Mouse (Mus musculus) yolk sac, embryonic 10.5 days (tissue): ENCODE measurements around the gene Adgra3.

Experiments
- DNase-seq: peaks from one replicate; pipeline ENCODE4 v3.0.0-alpha.2; 2017; ENCODE audit warnings: low spot score

The Adgra3 gene

DNA sequence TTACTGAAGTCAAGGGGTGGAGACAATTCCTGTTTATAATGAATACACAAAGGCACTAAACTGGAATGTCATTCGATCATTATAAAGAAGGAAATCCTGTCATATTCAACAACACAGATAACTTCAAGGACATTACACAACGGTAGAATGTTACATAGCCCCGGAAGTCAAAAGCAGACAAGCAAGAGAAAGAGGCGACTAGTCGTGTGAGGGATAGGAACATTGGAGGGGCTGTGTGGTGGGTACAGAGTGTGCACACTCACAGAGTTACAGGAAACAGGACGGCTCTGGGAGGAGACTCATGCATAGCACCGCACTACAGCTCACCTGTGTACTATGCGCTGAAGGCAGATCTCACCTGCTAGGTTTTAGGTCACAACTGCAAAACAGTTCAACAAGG lies 89.1 kb downstream of the Adgra3 start:
- no peak for DNase-seq

DNA sequence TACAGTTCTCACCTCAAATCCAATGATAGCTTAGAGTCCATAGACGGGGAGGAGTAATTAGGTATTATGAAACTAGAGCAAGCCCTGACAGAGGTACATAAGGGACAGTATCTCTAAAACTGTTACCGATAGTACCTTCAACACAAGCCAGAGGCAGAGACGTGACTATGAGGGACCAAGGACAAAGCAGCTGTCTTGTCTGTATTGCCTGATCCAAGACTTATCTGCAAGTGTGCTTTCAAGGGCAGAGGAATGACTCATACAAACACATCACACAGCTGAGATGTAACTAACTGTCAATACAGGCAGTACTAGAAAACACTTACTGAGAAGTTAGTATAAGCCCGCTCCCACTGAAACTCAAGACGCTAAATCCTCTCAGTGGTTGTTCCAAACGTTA lies 91.1 kb downstream of the Adgra3 start:
- no peak for DNase-seq

DNA sequence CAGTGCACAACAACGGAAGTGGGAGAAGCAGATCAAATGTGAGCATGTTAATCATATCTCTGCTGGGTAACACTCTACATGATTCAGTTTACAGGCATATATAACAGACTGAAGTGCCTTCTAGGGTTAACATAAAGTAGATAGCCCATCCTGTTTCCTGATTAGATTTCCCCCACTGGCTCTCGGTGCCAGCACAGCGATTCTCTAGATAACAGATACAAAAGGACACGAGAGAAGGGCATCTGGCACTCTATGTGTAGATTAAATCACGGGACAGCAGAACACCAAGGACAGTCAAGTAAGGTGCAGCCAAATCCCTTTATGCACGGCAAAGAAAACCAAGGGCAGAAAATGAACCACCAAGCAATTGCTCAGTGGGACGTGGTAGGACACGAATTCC lies 93.0 kb downstream of the Adgra3 start:
- no peak for DNase-seq

DNA sequence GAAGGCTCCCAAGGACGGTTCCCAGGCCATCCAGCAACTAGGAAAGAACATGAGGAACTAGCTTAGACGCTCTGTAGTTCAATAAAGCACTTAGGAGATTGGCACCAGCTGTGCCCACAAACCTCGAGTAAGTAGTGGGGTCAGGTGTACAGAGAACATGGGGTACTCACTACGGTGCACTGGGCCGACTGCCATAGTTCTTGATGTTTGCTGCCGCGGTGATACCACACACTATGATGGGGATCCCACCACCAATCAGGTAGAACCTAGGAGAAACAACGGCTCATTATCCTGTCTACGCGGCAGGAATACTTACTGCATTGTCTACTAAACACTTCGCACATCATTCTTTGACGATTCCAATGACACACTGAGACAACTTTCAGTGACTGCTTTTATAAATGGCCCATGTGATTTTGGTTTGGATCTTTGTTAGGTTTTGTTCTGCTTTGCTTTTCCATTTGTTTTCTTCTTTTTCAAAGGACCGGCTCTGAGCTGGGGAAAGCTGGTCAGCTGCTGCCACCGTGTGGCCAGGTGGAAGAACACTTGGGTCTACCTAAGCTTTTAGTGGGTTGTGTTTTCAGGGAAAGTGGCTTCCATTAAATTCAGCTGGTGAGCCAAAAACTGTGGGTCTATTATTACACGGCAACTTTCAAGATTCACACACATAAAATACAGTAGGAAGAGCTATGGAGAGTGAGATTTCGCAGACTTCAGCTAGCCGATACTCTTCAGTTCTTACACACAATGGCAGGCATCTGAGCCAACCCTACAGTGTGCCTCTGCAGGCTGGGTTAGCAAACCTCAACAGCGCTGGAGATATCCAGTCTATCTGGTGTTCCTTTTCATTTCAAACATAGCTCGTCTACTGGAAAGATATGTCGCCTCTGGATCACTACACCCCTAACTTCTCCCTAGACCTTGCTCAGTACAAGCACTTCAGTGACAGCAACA lies 97.1 kb downstream of the Adgra3 start:
- no peak for DNase-seq

DNA sequence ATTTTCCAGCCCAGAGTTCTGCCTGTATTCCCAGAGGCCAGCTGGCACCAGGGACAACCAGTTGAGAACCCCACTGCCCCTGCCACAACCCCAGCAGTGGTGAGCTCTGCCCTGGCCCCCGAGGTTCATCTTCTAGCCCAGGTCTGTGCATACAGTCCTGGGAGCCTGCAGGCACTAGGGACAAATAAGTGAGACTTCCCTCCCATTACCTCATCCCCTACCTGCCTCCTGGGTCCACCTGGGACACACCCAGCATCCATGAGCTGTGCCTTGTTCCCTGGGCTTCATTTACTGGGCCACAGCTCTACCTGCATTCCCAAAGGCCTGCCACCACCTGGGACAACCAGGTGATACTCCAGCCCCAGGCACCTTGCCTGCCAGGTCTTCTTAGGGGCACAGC lies 122.5 kb downstream of the Adgra3 start:
- no peak for DNase-seq

DNA sequence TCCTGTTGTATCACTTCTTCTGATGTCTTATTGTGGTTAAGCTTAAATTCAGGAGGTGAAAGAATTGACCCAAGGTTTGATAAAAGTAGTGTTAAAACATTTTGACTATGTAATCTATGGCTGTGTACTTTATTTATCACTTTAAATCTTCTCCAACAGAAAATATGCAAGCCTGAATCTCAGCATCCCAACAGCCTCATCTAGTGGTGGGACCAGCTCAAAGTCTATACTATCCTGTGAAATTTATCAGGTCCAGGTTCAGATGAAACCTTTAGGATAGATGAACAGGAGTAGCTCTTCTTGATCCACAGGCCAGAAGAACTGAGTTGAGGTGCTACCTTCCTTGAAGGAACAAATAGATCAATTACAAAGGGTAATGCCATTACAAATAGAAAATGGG lies 134.1 kb downstream of the Adgra3 start:
- no peak for DNase-seq

DNA sequence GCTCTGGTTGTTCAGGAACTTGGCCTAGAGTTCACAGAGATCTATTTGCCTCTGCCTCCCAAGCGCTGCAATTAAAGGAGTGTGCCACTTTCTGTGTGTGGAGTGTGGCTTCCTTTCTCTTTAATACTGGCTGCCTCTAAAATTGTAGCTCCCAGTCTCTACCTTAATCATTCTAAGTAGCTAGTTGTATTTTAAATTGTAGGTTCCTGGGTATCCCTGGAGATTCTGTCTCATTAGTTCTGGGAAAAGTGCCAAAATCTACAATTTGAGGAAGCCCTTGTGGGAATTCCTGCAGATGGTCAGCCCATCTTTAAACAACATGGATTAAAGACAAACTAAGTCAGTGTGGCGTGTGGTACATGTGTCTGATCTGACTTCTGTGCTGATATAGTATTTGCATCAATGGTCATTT lies 143.1 kb downstream of the Adgra3 start:
- DNase-seq, result no peak
